Mouse (Mus musculus): Measurements from ENCODE around the gene Tor2a. TPM values are rescaled to one million over a fixed set of nuclear protein-coding genes. Genes with fewer than 3 reads are reported as not detected.

Gene Tor2a
- polyA plus RNA-seq, 1 experiment from 2014 or later: 60.2 TPM

MicroRNAs within 50 kb of the gene (microRNA counts, 519-probe panel; counts per million panel counts)
- not detected for microRNA mmu-miR-2861

Small RNA genes within 50 kb of the gene (microRNA-seq; reads per million reads assigned to microRNA genes)
- gene Mir2861 (not detected), gene Mir3960 (not detected)

Other genes starting within 250 kb of the Tor2a start
- 9.8 and 12.4 TPM in 2 replicates for gene Fam102a, start 221.9 kb upstream of the Tor2a start, polyA plus RNA-seq (2014; fragmentation: Nextera tagmentation; extraction: Ambion mirVana)
- gene Dpm2, start 186.4 kb upstream of the Tor2a start, polyA plus RNA-seq (2014; fragmentation: Nextera tagmentation; extraction: Ambion mirVana): 89.0 and 98.6 TPM in 2 replicates
- 3.3 and 4.0 TPM in 2 replicates for gene Pip5kl1, start 182.4 kb upstream of the Tor2a start, polyA plus RNA-seq (2014; fragmentation: Nextera tagmentation; extraction: Ambion mirVana)
- 0.33 and 0.34 TPM in 2 replicates for gene 9430097D07Rik, start 181.6 kb upstream of the Tor2a start, polyA plus RNA-seq (2014; fragmentation: Nextera tagmentation; extraction: Ambion mirVana)
- gene St6galnac4, start 170.1 kb upstream of the Tor2a start, polyA plus RNA-seq (2014; fragmentation: Nextera tagmentation; extraction: Ambion mirVana): 21.2 and 21.5 TPM in 2 replicates
- 6.5 and 7.5 TPM in 2 replicates for gene St6galnac6, start 157.5 kb upstream of the Tor2a start, polyA plus RNA-seq (2014; fragmentation: Nextera tagmentation; extraction: Ambion mirVana)
- gene Ak1, start 135.5 kb upstream of the Tor2a start, polyA plus RNA-seq (2014; fragmentation: Nextera tagmentation; extraction: Ambion mirVana): 25.4 and 29.8 TPM in 2 replicates
- gene Eng, start 110.6 kb upstream of the Tor2a start, polyA plus RNA-seq (2014; fragmentation: Nextera tagmentation; extraction: Ambion mirVana): 19.3 TPM in 2 replicates
- gene Fpgs, start 53.1 kb upstream of the Tor2a start, polyA plus RNA-seq (2014; fragmentation: Nextera tagmentation; extraction: Ambion mirVana): 22.1 and 23.2 TPM in 2 replicates
- 98.3 and 101 TPM in 2 replicates for gene Cdk9, start 44.2 kb upstream of the Tor2a start, polyA plus RNA-seq (2014; fragmentation: Nextera tagmentation; extraction: Ambion mirVana)
- 12.2 and 13.1 TPM in 2 replicates for gene Sh2d3c, start 36.2 kb upstream of the Tor2a start, polyA plus RNA-seq (2014; fragmentation: Nextera tagmentation; extraction: Ambion mirVana)
- gene 6330409D20Rik, start 16.2 kb upstream of the Tor2a start, polyA plus RNA-seq (2014; fragmentation: Nextera tagmentation; extraction: Ambion mirVana): 0.13 TPM in 1 of 2 replicates, not detected in the other
- 0.13 and 0.56 TPM in 2 replicates for gene Ttc16, start 18.4 kb downstream of the Tor2a start, polyA plus RNA-seq (2014; fragmentation: Nextera tagmentation; extraction: Ambion mirVana)
- gene Ptrh1, start 18.6 kb downstream of the Tor2a start, polyA plus RNA-seq (2014; fragmentation: Nextera tagmentation; extraction: Ambion mirVana): 3.7 and 5.2 TPM in 2 replicates
- 0.27 and 0.37 TPM in 2 replicates for gene Cfap157, start 27.2 kb downstream of the Tor2a start, polyA plus RNA-seq (2014; fragmentation: Nextera tagmentation; extraction: Ambion mirVana)
- 15.2 and 17.7 TPM in 2 replicates for gene Stxbp1, start 90.0 kb downstream of the Tor2a start, polyA plus RNA-seq (2014; fragmentation: Nextera tagmentation; extraction: Ambion mirVana)
- gene Fam129b, start 118.9 kb downstream of the Tor2a start, polyA plus RNA-seq (2014; fragmentation: Nextera tagmentation; extraction: Ambion mirVana): 18.6 and 23.2 TPM in 2 replicates
- 191 and 198 TPM in 2 replicates for gene Rpl12, start 204.3 kb downstream of the Tor2a start, polyA plus RNA-seq (2014; fragmentation: Nextera tagmentation; extraction: Ambion mirVana)
- 6.0 and 7.0 TPM in 2 replicates for gene Lrsam1, start 204.4 kb downstream of the Tor2a start, polyA plus RNA-seq (2014; fragmentation: Nextera tagmentation; extraction: Ambion mirVana)
- 10.9 and 14.2 TPM in 2 replicates for gene Slc2a8, start 224.8 kb downstream of the Tor2a start, polyA plus RNA-seq (2014; fragmentation: Nextera tagmentation; extraction: Ambion mirVana)